Mouse (Mus musculus) megakaryocyte-erythroid progenitor cell, adult 5-6 weeks (primary cell): ENCODE results near the gene Fbxl21. TPM values are rescaled to one million over a fixed set of nuclear protein-coding genes. Genes with fewer than 3 reads are reported as not detected.

Experiments used
- ATAC-seq: replicated peaks from 2 replicates; pipeline ENCODE4 v1.8.0; 2016; ENCODE audit warnings: mild to moderate bottlenecking, inconsistent platforms; ENCODE audit not compliant: severe bottlenecking, poor library complexity, low FRiP score, low TSS enrichment
- total RNA-seq, 2 experiments: library from RNA; stranded (forward) in 1 of 2; stranded (reverse) in 1 of 2; fragments of 200-1000, 215-1000 nt in 1 of 2; fragments of >200 nt in 1 of 2; fragmentation: Nextera tagmentation in 1 of 2; gene quantifications; 2 replicates each; pipeline ENCODE4 v1.2.3; 2014 to 2017

Fbxl21 gene
- total RNA-seq, 2 experiments from 2014 or later = not detected

DNA sequence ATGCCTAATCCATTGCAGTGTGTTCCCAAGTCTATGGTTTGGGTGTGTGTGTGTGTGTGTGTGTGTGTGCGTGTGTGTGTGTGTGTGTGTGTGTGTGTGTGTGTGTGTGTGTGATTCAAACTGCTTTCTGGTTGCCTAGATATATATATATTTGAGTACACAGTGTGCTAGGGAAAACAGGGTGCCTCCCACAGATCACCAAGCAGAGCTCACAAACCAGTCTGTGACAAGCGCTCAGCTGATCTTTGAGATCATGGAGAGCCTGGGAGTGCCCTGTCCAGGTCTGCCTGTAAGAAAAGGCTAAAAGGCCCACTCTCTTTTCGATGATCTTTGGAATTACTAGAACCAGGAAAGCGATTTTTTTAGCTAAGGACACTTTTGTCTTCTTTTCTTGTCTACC lies 52.8 kb downstream of the Fbxl21 start:
- no peak for ATAC-seq

DNA sequence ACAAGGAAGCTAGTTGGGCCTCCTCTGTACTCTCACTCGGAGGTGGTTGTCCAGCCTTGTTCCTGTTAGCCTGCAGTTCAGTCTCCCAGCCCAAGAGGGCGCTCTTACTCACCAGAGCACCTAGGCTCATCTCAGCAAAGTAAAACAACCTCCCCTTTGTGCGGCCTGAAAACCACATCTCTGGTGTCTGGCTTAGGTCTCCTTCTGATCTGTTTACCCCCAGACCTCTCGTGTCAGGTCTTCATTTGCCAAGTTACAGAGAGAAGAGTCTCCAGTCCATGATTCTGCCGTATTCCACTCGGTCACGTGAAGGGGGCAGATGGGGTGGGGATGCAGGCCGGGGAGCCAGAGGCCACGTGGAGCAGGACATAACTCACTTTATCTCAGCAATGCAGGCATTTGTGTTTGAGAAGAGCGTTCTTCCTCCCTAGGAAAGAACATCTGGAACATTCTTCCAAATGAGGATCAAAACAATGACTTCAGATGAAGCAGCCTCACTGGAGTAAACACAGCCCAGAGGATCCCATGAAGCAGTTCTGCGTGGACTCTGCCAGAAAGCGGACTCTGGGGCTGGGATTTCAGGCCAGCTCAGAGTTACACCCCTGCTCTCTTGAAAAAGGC lies 53.5 kb downstream of the Fbxl21 start:
- ATAC-seq = peak; percentile 75

DNA sequence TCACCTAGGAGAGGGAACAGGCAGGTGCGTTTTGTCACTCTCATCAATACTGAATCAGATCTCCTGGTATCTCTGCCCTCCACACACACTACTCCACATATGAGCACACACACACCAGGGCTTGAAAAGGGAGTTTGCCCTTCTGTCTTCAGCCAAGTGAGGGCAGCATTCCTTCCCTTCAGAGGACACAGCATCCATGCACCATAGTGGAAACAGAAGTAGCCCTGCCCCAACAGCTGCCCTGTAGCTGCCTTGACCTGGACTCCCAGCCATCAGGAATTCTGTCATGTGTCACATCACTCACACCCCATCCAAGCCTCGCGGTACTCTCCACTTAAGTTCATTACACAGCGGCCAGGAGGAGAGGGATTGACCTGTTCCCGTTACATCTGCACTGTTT lies 55.8 kb downstream of the Fbxl21 start:
- no peak for ATAC-seq

DNA sequence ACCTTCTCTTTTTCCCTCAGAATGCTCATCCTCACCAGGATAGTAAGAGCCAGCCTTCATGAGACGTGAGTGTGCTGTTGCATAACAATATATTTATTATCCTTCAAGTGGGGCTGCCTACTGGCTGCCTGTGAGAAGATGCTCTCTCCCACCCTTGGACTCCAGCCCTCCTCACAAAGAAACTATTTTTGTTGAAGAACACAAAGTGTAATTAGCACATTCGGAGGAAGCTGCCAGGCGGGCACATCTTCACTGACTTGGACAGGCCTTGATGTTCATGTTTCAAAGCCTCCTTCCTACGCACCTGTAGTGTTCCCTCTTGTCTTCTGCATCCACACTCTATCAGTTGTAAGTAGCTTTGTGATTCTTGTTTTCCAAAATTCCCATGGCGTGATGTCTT lies 58.2 kb downstream of the Fbxl21 start:
- no peak for ATAC-seq

DNA sequence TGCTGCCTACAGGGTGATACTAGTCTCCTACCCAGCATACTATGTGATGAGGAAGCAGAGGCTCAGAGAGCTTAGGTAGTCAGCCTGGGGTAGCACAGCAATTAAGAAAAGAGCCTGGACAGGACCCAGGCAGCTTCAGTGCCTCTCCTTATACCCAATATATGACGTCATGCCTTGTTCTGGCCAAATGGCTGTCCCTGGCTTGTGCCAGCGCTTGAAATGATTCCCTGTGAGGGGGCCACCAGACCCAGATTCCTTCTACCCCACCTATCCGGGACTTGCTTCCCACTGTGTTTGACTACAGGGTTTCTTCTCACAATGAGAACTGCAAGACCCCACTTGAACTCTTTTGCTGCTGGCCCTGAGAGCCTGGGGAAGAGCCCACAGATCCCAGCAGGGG lies 59.2 kb downstream of the Fbxl21 start:
- ATAC-seq = no peak

DNA sequence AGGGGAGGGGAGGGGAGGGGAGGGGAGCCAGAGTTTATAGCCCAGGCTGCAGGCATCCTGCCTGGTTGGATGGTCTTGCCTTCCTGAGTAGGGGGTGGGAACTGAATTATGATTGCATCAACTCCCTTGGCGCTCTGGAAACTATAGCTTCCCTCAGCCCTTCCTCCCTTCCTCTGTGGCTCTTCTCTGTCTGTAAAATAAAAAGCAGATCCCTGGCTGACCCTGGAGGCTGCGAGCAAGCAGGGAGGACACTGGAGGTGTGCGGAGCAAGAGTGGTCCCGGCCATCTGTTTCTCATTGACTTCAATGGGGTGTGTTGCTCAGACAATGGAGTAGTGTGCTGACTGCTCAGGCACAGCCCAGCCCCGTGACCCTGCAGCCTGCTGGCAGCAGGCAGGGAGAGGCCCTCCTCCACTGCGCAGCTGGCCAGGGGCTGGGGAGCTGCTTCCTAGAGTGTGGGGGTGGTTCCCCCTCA lies 59.7 kb downstream of the Fbxl21 start:
- ATAC-seq = no peak

- ATAC-seq = no peak
These were observed 60.4 kb downstream of the Fbxl21 start for GRCm38 (mm10) chr13:56582720-56583119.

DNA sequence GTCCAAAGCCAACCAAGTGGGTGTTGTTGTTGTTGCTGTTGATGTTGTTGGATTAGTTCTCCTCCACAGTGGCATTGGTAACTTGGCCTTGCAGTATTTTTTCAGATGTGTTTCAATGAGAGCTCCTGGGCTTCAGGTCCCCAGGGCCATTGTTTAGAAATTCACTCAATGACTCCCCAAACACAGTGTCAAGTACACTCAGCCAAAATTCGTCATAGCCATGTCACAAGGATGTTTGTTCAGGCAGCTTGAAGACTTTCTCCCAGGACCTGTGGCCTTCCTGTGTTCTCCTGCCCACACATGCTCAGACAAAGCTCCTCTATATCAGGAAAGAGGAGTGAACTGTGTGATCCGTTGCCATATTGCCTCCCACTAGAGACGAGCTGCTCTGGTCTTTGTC lies 63.8 kb downstream of the Fbxl21 start:
- no peak for ATAC-seq

Other genes with a start within 250 kb of the Fbxl21 start
- not detected in 2 replicates for gene Cxcl14, start 225.9 kb upstream of the Fbxl21 start, total RNA-seq (2014; fragmentation: Nextera tagmentation)
- not detected in 2 replicates for gene Cxcl14, start 225.9 kb upstream of the Fbxl21 start, total RNA-seq (2017)
- gene Gm3045, start 95.9 kb upstream of the Fbxl21 start, total RNA-seq (2014; fragmentation: Nextera tagmentation) = not detected in 2 replicates
- gene Gm3045, start 95.9 kb upstream of the Fbxl21 start, total RNA-seq (2017) = not detected in 2 replicates
- not detected in 2 replicates for gene Slc25a48, start 84.1 kb upstream of the Fbxl21 start, total RNA-seq (2014; fragmentation: Nextera tagmentation)
- gene Slc25a48, start 84.1 kb upstream of the Fbxl21 start, total RNA-seq (2017) = not detected in 2 replicates
- gene Il9, start 40.2 kb upstream of the Fbxl21 start, total RNA-seq (2014; fragmentation: Nextera tagmentation) = not detected in 2 replicates
- gene Il9, start 40.2 kb upstream of the Fbxl21 start, total RNA-seq (2017) = not detected in 2 replicates
- gene Lect2, start 26.0 kb downstream of the Fbxl21 start, total RNA-seq (2014; fragmentation: Nextera tagmentation) = not detected in 2 replicates
- not detected in 2 replicates for gene Lect2, start 26.0 kb downstream of the Fbxl21 start, total RNA-seq (2017)
- 0.28 TPM in 1 of 2 replicates, not detected in the other for gene Tgfbi, start 87.1 kb downstream of the Fbxl21 start, total RNA-seq (2014; fragmentation: Nextera tagmentation)
- gene Tgfbi, start 87.1 kb downstream of the Fbxl21 start, total RNA-seq (2017) = 0.72 and 1.5 TPM in 2 replicates
- gene Smad5, start 180.5 kb downstream of the Fbxl21 start, total RNA-seq (2014; fragmentation: Nextera tagmentation) = 27.7 and 28.8 TPM in 2 replicates
- 22.7 and 23.9 TPM in 2 replicates for gene Smad5, start 180.5 kb downstream of the Fbxl21 start, total RNA-seq (2017)
- gene Gm45623, start 231.4 kb downstream of the Fbxl21 start, total RNA-seq (2014; fragmentation: Nextera tagmentation) = not detected in 2 replicates
- gene Gm45623, start 231.4 kb downstream of the Fbxl21 start, total RNA-seq (2017) = not detected in 2 replicates